Mouse (Mus musculus) stomach, embryonic 15.5 days (tissue): ENCODE data around the gene Rexo2. TPM values are rescaled to one million over a fixed set of nuclear protein-coding genes. Genes with fewer than 3 reads are reported as not detected.
"Not testable (repeated sequence)": the region's sequence is repeated elsewhere in the genome, so short reads cannot be mapped to it uniquely, and the experiment has no call there.

Experiments
- ATAC-seq: fragments of 200-750 bp; cut with Nextera tagmentation; 2 replicates; pipeline ENCODE4 v1.8.0; 2017; ENCODE audit warnings: low read depth, moderate number of reproducible peaks, moderate TSS enrichment; ENCODE audit not compliant: insufficient read depth, low FRiP score
- H3K27ac ChIP-seq: fragments of 300-500 bp; sonication (generic); 2 replicates; pipeline ENCODE4 v1.5.1; 2015; ENCODE audit warnings: mild to moderate bottlenecking, inconsistent platforms
- H3K27me3 ChIP-seq: fragments of 300-500 bp; sonication (generic); replicated peaks from 2 replicates; pipeline ENCODE4 v1.6.1; 2015; ENCODE audit warnings: inconsistent platforms
- H3K36me3 ChIP-seq: fragments of 300-500 bp; sonication (generic); 2 replicates; pipeline ENCODE4 v1.6.1; 2015; ENCODE audit warnings: inconsistent platforms
- H3K4me1 ChIP-seq: fragments of 300-500 bp; sonication (generic); 2 replicates; pipeline ENCODE4 v1.6.1; 2015; ENCODE audit warnings: inconsistent platforms
- H3K4me2 ChIP-seq: fragments of 300-500 bp; sonication (generic); 2 replicates; pipeline ENCODE4 v1.6.1; 2015; ENCODE audit warnings: mild to moderate bottlenecking, inconsistent platforms
- H3K4me3 ChIP-seq: fragments of 300-500 bp; sonication (generic); replicated peaks from 2 replicates; pipeline ENCODE4 v1.5.1; 2015; ENCODE audit warnings: inconsistent platforms
- H3K9ac ChIP-seq: fragments of 300-500 bp; sonication (generic); 2 replicates; pipeline ENCODE4 v1.6.1; 2015; ENCODE audit warnings: inconsistent platforms
- H3K9me3 ChIP-seq: fragments of 300-500 bp; sonication (generic); 2 replicates; pipeline ENCODE4 v1.6.1; 2016; ENCODE audit warnings: inconsistent platforms
- WGBS: fragments of 180-500 bp; shearing (Covaris S2); methylation state at CpG from one replicate; pipeline ENCODE4 v1.1.7; 2015; 5-methylcytosine and 5-hydroxymethylcytosine counted together
- polyA plus RNA-seq: library from polyadenylated mRNA; unstranded; fragments of >200 nt; fragmentation: Nextera tagmentation; extraction: Ambion mirVana; gene quantifications from 2 replicates; pipeline ENCODE4 v1.2.1, GENCODE M21; 2015

Gene Rexo2
- polyA plus RNA-seq = 140 and 144 TPM in 2 replicates

- WGBS = 1% methylated on average over 49 of the region's 49 CpGs
- no peaks in the 10 kb centered on the region for H3K9me3 ChIP-seq
- peaks cover 4% of the 10 kb centered on the region; the same call in 1 of the 2 replicates for H3K4me1 ChIP-seq
- peaks cover 3% of the 10 kb centered on the region; the same call in 1 of the 2 replicates for H3K36me3 ChIP-seq
- H3K27ac ChIP-seq = no peak within 1 kb of the TSS
- peak; percentile 99 for ATAC-seq
- no peaks in the 10 kb centered on the region for H3K27me3 ChIP-seq
- peak within 1 kb of the TSS; percentile 73 for H3K4me2 ChIP-seq
- H3K4me3 ChIP-seq = peak within 1 kb of the TSS; percentile 78
- peak within 1 kb of the TSS; percentile 52 for H3K9ac ChIP-seq
Measured at GRCm38 (mm10) chr9:48480411-48481213, at the start of gene Rexo2. Gene Rexo2, minus strand, starts transcription at chr9:48480623.

- no peaks in the 10 kb centered on the region for H3K9me3 ChIP-seq
- no peak overlapping the region for H3K27ac ChIP-seq
- no peaks in the 10 kb centered on the region for H3K4me1 ChIP-seq
- H3K9ac ChIP-seq = no peak overlapping the region
- ATAC-seq = no peak
- WGBS = 89% methylated on average over 4 of the region's 4 CpGs
- H3K36me3 ChIP-seq = no peaks in the 10 kb centered on the region
- no peak overlapping the region for H3K4me3 ChIP-seq
- no peaks in the 10 kb centered on the region for H3K27me3 ChIP-seq
- H3K4me2 ChIP-seq = no peak overlapping the region
Measured at GRCm38 (mm10) chr9:48526520-48526919, 46.1 kb upstream of the Rexo2 start.

DNA sequence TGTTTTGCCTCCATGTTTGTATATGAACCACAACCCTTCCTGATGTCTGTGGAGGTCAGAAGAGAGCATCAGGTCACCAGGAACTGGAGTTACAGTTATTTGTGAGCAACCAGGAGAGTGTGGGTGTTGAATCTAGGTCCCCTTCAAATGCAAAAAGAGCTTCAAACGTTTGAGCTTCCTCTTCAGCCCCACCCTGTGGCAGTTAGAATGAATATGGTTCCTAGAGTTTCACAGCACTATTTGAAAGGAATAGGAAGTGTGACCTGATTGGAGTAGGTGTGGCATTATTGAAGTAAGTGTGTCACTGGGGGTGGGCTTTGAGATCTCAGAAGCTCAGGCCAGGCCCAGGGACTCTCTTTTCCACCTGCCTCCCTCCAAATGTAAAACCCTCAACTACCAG lies 45.1 kb upstream of the Rexo2 start:
- no peak overlapping the region for H3K4me3 ChIP-seq
- no peak for ATAC-seq
- no peak overlapping the region for H3K9ac ChIP-seq
- H3K4me2 ChIP-seq = no peak overlapping the region
- no peaks in the 10 kb centered on the region for H3K9me3 ChIP-seq
- no peaks in the 10 kb centered on the region for H3K4me1 ChIP-seq
- 11% methylated on average over 1 of the region's 1 CpGs for WGBS
- H3K27ac ChIP-seq = no peak overlapping the region
- H3K36me3 ChIP-seq = no peaks in the 10 kb centered on the region
- no peaks in the 10 kb centered on the region for H3K27me3 ChIP-seq

GRCm38 (mm10) chr9:48520405-48520804 lies 40.0 kb upstream of the Rexo2 start:
- H3K27me3 ChIP-seq, H3K4me3 ChIP-seq, H3K36me3 ChIP-seq, H3K9ac ChIP-seq, H3K27ac ChIP-seq, H3K9me3 ChIP-seq, ATAC-seq, H3K4me1 ChIP-seq, H3K4me2 ChIP-seq: not testable (repeated sequence)
- 30% methylated on average over 5 of the region's 7 CpGs for WGBS

DNA sequence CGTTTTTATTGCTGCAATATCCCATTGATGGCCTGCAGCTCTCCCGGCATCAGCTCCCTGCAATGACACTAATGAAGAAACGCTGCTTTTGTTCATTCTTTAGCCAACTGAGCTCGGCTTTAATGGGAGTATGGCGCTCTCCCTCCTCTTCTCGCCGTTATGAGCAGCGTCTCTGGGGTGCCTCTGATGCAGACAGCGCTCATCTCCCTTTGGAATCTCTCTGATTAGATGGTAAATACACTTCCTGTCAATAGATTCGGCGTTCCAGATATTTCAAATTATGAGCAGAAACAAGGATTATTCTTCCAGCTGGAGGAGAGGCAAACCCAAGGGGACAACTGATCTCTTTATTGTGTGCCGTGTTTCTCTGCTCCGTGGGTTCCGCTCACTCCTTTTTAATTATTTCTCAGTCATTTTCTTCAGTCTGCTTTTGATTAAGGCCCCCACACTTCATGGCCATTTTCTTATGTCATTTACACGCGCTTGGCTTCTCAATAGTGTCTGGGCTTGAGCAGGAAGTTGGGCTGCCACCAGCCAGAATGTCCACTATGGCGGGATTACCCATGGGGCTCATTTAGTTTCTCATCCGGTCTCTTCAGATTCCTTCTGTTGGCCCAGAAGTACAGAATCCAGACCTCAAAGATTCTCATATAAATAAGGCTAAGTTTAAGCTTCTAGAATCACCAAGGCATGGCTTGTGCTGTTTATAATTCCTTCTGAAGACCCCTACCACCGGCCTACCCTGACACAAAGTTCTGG lies 37.1 kb upstream of the Rexo2 start:
- no peak for ATAC-seq
- H3K9me3 ChIP-seq = no peaks in the 10 kb centered on the region
- no peaks in the 10 kb centered on the region for H3K27me3 ChIP-seq
- H3K4me3 ChIP-seq = no peak overlapping the region
- no peak overlapping the region for H3K9ac ChIP-seq
- no peak overlapping the region for H3K4me2 ChIP-seq
- WGBS = 77% methylated on average over 19 of the region's 19 CpGs
- no peaks in the 10 kb centered on the region for H3K4me1 ChIP-seq
- no peaks in the 10 kb centered on the region for H3K36me3 ChIP-seq
- no peak overlapping the region for H3K27ac ChIP-seq

DNA sequence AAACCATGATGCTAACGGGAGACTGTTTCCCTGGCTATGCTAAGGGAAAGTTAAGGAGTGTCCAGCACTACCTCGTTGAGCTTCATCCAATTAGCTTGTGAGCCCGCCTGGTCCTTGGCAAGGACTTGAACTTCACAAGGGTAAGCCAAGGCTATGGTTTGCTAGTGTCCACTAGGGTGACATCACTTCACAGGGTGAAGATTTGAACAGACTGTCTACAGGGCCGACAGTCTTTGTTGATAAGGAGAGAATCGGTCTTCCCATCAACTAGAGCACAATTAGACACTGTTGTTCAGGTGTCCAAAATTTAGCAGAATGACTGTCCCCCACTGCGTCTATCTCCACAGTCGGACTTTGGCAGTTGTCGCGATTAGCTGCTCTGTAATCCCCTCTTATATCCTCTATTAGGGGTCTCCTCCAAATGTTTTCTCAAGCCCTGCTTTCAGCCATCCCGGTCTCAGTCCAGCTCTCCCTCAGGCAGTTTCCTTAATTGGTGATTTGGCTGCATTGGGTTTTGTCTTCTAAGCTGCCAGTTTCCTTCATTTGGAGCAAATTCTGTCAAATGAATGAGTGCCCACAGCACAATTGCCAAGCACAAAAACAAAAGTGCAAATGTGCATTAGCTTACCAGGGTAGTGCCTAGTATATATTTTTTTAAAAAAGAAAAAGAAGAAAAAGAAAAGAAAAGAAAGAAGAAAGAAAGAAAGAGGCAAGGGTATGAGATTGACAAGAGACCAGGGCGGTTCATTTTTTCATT lies 36.4 kb upstream of the Rexo2 start:
- no peak for ATAC-seq
- WGBS = 87% methylated on average over 11 of the region's 11 CpGs
- H3K4me1 ChIP-seq = no peaks in the 10 kb centered on the region

GRCm38 (mm10) chr9:48515332-48515731 lies 34.9 kb upstream of the Rexo2 start:
- WGBS = 33% methylated on average over 1 of the region's 1 CpGs

More for the DNA sequence above, 36.4 kb upstream of the Rexo2 start:
- H3K9ac ChIP-seq = no peak overlapping the region
- no peaks in the 10 kb centered on the region for H3K9me3 ChIP-seq
- no peak overlapping the region for H3K27ac ChIP-seq
- no peaks in the 10 kb centered on the region for H3K36me3 ChIP-seq
- no peaks in the 10 kb centered on the region for H3K27me3 ChIP-seq
- no peak overlapping the region for H3K4me2 ChIP-seq
- H3K4me3 ChIP-seq = no peak overlapping the region

DNA sequence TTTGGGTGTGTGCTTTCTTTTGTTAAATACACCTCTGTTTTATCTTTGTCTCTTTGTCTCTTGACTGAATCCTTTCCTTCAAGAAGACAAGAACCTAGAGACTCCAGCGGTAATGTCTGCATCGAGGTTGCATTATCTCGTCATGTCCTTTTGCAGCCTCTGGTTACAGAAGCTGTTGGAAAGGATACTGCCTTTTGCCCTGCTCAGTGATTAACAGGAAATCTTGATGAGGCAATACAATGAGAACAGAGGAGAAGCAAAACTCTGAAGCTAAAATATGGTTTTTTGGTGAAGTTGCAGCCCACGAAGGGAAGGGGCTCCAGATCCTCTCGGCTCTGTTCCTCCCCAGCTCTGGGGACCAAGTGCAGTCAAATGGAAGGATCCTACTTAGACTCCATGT lies 29.7 kb upstream of the Rexo2 start:
- Histone ChIP-seq H3K9me3 (no peaks in the 10 kb centered on the region), H3K4me3 (no peak overlapping the region), H3K36me3 (no peaks in the 10 kb centered on the region), H3K4me1 (no peaks in the 10 kb centered on the region), H3K9ac (no peak overlapping the region), H3K4me2 (no peak overlapping the region), H3K27me3 (no peaks in the 10 kb centered on the region), H3K27ac (no peak overlapping the region)
- no peak for ATAC-seq
- WGBS = 83% methylated on average over 5 of the region's 5 CpGs

More at GRCm38 (mm10) chr9:48515332-48515731, 34.9 kb upstream of the Rexo2 start:
- H3K36me3 ChIP-seq = no peaks in the 10 kb centered on the region
- H3K27me3 ChIP-seq = no peaks in the 10 kb centered on the region
- no peak overlapping the region for H3K9ac ChIP-seq
- no peaks in the 10 kb centered on the region for H3K9me3 ChIP-seq
- no peaks in the 10 kb centered on the region for H3K4me1 ChIP-seq
- ATAC-seq = no peak
- no peak overlapping the region for H3K4me3 ChIP-seq
- no peak overlapping the region for H3K4me2 ChIP-seq
- no peak overlapping the region for H3K27ac ChIP-seq

DNA sequence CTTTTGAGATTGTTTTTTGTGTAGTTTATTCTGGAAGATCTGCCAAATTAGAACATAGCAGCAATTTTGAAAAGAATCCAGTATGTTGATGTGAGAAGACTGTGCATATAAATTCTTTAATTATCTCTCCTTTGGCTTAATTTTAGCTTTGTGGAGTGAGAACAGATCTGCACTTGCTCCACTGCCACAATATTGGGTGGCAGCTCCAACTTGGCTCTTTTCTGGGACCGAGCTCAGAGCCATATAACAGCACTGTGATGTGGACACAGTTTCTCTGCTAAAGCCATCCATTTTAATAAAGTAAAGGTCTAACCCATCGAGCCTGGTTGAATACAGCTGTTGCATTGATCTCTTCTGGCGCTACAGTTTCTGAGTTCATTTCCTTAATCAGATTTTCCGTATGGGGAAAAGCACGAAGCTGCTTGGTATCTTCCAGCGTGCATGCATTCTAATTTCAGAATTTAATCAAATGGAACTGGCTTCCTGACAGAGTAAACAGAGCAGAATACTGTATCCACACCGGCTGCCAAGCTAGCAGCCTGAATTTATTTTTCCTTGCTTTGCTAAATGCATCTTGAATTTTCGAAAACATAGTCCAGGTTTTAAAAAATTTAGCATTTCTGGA lies 24.4 kb upstream of the Rexo2 start:
- no peaks in the 10 kb centered on the region for H3K27me3 ChIP-seq
- no peaks in the 10 kb centered on the region for H3K4me1 ChIP-seq
- 63% methylated on average over 8 of the region's 8 CpGs for WGBS
- ATAC-seq = no peak
- H3K36me3 ChIP-seq = no peaks in the 10 kb centered on the region
- no peak overlapping the region for H3K4me3 ChIP-seq
- no peak overlapping the region for H3K9ac ChIP-seq
- H3K4me2 ChIP-seq = no peak overlapping the region
- H3K9me3 ChIP-seq = no peaks in the 10 kb centered on the region
- H3K27ac ChIP-seq = no peak overlapping the region

DNA sequence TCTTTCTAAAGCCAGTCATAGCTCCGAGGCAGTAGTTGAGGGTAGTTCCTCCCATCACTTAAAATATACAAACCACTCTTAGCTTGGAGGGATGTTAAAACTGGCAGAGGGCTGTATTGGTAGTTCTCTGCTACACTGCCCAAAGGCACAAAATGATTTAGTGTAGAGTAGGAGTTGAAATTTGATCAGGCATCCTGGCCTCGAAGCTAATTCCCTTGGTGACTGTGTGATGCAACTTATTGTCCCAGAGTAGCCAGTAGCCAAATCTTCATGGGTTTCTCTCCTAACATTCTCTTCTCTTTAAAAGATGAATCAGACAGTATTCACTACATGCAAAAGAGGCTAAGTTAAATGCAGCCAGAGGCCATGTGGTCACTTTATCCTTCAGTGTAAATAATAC lies 22.6 kb upstream of the Rexo2 start:
- WGBS = 59% methylated on average over 2 of the region's 2 CpGs

GRCm38 (mm10) chr9:48501192-48501591 lies 20.8 kb upstream of the Rexo2 start:
- ATAC-seq = no peak
- Histone ChIP-seq H3K27ac (no peak overlapping the region), H3K4me2 (no peak overlapping the region), H3K27me3 (no peaks in the 10 kb centered on the region), H3K9me3 (no peaks in the 10 kb centered on the region), H3K36me3 (no peaks in the 10 kb centered on the region), H3K9ac (no peak overlapping the region), H3K4me3 (no peak overlapping the region), H3K4me1 (peaks cover under 1% of the 10 kb centered on the region)
- WGBS = 76% methylated on average over 7 of the region's 7 CpGs

More for the DNA sequence above, 22.6 kb upstream of the Rexo2 start:
- Histone ChIP-seq H3K4me2 (no peak overlapping the region), H3K27me3 (no peaks in the 10 kb centered on the region), H3K36me3 (no peaks in the 10 kb centered on the region), H3K9me3 (no peaks in the 10 kb centered on the region), H3K9ac (no peak overlapping the region), H3K4me1 (no peaks in the 10 kb centered on the region), H3K27ac (no peak overlapping the region), H3K4me3 (no peak overlapping the region)
- ATAC-seq = no peak
